Mouse (Mus musculus): ENCODE measurements around the gene Cand2. TPM values are rescaled to one million over a fixed set of nuclear protein-coding genes. Genes with fewer than 3 reads are reported as not detected.

Gene Cand2
- 1 to 10 TPM; 2.5 to 4.7 (median 3.4) TPM for total RNA-seq (2022)

GRCm38 (mm10) chr6:115774501-115774921, at the start of gene Cand2:
Cand2 (plus strand) TSS chr6:115774538.
- DNase-seq (ENCODE audit: low spot score in 2 of 2): no peak

DNA sequence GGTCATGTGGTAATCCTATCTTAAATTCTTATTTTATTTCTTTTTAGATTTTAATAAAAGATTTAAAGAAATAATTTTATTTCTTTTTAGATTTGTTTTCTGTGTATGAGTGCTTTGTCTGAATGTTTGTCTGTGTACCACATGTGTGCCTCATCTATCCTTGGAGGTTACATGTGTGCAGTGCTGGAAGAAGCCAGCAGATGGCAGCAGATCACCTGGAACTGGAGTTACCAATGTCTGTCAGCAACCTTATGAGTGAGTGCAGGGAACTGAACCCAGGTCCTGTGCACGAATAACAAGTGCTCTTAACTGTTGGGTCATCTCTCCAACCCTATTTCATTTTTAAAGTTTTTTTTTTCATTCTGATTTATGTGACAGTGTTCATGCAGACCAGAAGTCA, 47.2 kb upstream of the Cand2 start:
- peak in 1 of 2 experiments; percentile 17 for DNase-seq (ENCODE audit: low spot score in 2 of 2)

DNA sequence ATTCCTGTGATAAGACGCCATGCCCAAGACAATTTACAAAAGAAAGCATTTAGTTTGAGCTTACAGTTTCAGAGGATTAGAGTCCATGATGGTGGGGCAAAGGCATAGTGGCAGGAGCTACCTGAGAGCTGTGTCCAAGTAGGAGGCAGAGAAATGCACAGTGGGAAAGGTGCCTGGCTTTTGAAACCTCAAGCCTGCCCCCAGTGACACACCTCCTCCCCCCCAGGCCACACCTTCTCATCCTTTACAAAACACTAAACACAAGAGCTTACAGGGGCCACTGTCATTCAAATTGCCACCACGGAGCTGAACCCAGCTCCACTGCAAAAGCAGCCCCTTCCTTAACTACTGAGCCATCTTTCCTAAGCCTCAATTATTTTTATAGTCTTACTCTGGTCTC, 46.8 kb upstream of the Cand2 start:
- DNase-seq (ENCODE audit: low spot score in 2 of 2): no peak

DNA sequence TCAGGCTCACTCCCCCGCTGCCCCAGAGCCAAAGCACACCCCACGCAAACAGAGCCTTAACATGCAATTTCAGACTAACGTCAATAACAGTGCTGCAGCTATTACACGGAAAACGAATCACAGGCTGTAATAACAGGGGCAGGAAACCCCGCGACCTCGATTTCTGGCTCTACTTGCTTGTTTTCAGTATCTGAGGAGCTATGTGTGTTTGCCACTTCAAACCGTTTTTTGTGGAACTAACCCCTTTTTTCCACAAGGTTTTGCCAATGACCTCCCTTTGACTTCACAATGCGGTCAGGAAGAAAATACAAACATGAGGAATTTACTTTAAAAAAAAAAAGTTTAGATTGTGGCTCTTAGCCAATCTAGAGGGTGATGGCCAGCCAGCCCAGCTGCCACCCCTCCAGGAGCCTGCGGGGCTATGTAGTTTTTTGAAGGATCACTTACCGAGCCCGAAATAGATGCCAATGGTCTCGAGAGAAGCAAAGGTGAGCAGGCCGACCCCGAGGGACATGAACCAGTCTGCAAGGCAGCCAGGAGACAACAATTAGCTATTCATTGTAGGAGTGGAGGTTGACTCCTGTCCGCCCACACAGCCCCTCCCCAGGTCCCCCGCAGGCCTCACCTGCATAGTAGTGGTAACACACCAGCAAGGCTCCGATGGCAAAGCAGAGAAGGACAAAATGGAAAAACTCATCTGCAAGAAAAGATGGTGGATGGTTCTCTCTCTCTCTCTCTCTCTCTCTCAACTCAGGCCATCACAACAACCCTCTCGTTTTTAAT, 43.6 kb upstream of the Cand2 start:
- DNase-seq (ENCODE audit: low spot score in 2 of 2): no peak

DNA sequence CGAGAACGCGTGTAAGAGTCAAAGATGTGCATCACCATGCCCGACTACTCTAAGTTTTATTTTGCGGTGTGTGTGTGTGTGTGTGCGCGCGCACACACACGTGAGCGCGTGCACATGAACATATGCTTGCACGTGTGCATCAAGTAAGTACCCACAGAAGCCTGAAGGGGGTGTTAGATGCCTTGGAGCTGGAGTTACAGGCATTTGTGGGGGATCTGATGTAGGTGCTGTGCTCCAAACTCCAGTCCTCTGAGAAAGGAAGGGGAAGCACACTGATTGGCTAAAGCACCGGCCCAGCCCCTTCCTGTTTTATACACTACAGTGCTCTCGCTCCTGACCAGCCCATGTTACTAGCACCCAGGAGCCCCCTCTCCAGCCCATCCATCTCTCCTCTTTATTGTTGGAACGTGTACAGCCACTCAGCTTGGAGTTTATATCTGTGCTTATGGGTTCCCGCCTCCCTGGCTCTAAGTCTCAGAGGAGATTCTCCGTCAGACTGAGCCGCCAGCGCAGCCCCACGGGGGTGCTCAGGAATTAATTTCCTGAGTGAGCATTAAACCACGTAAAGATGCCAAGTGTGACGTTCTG, 41.9 kb upstream of the Cand2 start:
- DNase-seq (ENCODE audit: low spot score in 2 of 2): no peak

DNA sequence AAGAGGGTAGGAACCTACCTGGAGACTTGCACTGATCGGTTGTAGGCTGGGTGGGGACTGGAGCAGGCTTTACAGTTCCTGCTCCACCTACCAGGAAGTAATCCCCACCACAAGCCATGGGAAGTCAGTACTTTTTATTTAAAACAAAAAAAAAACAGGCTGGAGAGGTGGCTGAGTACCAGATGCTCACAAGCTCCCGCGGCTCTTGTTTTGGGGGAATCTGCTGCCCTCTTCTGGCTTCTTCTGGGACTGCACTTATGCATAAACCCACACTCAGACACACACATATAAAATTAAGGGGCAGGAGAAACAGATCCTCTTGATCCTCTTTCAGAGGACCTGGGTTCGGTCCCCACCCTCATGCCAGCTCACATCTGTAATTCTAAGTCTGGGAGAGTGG, 39.4 kb upstream of the Cand2 start:
- peak in 1 of 2 experiments; percentile 7 for DNase-seq (ENCODE audit: low spot score in 2 of 2)

DNA sequence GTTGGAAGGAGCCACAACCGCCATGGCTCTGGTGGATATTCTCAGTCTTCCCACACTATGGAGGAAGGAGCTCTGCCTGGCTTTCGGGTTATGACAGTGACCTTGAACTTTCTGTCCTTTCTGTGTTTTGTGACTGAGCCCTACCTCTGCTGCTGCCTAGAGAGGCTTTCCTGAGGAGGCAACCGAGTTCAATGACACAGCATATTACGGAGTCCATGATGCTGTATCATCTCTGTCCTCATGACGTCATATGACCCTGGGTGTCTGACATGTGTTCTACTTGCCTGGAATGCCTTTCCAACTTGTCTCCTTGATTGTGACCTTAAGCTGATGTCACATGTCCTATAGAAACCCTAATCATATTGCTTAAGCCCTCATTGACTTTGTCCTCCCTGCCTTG, 35.3 kb upstream of the Cand2 start:
- DNase-seq (ENCODE audit: low spot score in 2 of 2): no peak

DNA sequence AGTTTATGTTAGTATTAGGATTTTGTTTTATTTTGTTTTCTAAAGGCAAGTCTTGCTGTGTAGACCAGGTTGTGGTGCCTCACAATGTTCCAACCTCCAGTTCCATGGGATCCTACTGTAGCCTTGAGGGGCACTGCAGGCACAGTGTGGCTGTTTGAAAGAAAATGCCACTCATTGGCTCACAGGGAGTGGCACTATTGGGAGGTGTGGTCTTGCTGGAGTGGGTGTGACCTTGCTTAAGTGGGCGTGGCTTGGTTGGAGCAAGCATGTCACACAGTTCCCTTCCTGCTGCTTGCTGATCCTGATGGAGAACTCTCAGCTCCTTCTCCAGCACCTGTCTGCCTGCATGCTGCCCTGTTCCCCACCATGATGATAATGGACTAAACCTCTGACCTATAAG, 30.8 kb upstream of the Cand2 start:
- DNase-seq (ENCODE audit: low spot score in 2 of 2): no peak

GRCm38 (mm10) chr6:115746326-115746725, 28.0 kb upstream of the Cand2 start:
- no peak for DNase-seq (ENCODE audit: low spot score in 2 of 2)

DNA sequence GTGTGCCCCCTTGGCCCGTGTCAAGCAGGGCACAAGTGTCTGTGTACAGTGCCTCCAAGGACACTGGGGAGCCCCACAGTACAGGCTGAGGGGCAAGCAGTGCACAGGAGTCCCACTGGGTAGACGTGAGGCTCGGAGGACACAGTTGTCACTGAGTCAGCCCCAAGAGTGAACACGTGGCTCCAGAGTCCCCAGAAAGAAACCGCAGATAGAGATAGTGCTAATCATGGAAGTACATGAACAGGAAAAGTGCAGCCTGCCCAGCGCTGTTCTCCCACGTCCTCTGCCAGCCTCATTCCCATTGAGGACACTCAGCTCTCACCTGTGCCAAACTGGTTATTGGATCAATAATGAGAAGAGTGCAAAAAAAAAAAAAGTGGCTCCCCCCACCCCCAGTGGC, 18.8 kb upstream of the Cand2 start:
- no peak for DNase-seq (ENCODE audit: low spot score in 2 of 2)

- DNase-seq (ENCODE audit: low spot score in 2 of 2): no peak
Measured at GRCm38 (mm10) chr6:115758981-115759435, 15.3 kb upstream of the Cand2 start.

GRCm38 (mm10) chr6:115759461-115759860, 14.9 kb upstream of the Cand2 start:
- DNase-seq (ENCODE audit: low spot score in 2 of 2): no peak

DNA sequence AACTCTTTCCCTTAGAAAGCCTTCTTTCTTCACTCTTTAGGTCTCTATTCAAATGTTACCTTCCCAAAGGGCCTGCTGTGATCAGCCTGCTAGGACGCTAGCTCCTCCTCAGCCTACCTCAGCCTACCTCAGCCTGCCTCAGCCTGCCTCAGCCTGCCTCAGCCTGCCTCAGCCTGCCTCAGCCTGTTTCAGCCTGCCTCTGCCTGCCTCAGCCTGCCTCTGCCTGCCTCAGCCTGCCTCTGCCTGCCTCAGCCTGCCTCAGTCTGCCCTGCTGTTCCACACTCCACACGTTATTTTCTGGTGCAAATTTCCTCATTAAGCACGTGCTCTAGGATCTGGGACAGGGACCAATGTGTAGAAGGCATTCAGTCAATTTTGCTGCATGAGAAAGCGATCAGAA, 14.2 kb upstream of the Cand2 start:
- no peak for DNase-seq (ENCODE audit: low spot score in 2 of 2)

DNA sequence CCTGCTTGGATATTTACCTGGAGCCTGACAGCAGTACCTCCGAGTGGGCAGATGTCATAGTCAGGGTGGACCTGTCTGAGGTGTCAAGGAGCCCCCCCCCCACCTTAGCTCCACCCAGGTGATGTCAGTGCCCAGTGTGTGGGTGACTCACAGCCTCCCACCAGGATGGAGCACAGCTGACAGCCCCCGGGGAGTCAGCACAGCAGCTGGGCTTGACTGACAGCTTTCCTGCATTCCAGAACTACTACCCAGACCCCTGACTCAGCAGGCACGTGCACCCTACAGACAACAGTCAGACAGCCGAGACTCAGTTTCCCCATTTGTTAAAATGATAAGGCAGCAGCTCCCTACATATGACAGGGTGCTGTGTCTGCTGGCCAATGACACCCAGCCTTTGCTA, 13.4 kb upstream of the Cand2 start:
- no peak for DNase-seq (ENCODE audit: low spot score in 2 of 2)

GRCm38 (mm10) chr6:115761995-115762756, 12.2 kb upstream of the Cand2 start, which contains the start of gene Tmem40:
Tmem40 (minus strand) TSS chr6:115762410.
- no peak for DNase-seq (ENCODE audit: low spot score in 2 of 2)

DNA sequence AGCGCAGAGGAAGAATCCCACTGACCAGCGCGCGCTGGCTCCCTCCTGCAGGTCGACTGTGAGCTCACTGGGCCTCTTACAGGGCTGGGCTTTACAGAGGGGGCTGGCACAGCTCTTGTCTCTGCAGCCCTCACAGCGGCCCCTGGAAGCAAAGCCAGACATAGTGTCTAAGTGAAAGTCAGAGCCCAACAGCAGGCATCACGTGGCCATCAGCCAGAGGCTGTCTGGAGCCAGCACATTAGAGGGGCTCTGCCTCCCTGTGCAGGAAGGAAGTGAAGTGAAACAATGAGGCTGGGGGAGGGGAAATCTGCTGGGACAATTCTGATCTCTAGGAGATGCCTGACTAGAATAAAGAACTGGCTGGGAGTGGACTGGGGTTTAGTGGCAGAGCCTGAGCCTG, 10.2 kb upstream of the Cand2 start:
- DNase-seq (ENCODE audit: low spot score in 2 of 2): no peak

GRCm38 (mm10) chr6:115767357-115767756, 7.0 kb upstream of the Cand2 start:
- DNase-seq (ENCODE audit: low spot score in 2 of 2): no peak

GRCm38 (mm10) chr6:115768207-115768606, 6.1 kb upstream of the Cand2 start:
- DNase-seq (ENCODE audit: low spot score in 2 of 2): no peak

DNA sequence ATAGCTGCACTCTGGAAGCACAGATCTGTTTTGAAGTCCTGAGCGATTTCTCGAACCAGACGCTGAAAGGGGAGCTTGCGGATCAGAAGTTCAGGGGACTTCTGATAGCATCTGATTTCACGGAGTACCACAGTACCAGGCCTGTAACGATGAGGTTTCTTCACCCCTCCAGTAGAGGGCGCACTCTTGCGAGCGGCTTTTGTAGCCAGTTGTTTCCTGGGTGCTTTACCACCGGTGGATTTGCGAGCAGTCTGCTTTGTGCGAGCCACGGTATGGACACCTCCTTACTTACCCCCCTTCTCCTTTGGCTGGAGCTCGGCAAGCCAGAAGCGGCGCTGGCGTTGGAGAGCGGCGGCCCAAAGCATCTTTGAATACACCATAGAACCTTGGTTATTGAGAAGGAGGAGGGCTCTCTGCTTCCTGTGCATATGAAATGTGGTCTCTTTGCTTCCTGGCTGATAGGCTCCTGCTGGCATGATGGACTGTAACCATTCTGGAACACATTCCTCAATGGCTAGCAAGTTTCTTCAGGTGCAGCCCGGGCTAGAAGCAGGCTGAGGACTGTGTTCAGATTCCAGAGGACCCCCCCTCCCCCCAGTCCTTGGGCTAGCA, 4.2 kb upstream of the Cand2 start:
- DNase-seq (ENCODE audit: low spot score in 2 of 2): no peak

DNA sequence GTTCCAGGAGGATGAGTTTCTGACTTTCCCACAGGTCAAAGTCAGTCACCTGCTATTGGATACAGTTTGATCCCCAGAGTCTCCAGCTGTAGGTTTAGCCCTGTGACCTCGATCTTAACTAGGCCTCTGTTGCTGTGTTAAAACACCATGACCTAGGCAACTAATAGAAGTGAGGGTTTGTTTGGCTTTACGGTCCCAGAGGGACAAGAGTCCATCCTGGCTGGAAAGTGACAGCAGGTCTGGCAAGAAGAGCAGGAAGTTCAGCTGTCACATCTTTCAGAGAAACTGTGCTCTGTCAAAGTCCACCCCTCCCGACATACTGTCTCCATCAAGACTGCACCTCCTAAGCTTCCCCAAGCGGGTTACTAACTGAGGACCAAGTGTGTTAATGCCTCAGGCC, 3.5 kb upstream of the Cand2 start:
- DNase-seq (ENCODE audit: low spot score in 2 of 2): no peak

DNA sequence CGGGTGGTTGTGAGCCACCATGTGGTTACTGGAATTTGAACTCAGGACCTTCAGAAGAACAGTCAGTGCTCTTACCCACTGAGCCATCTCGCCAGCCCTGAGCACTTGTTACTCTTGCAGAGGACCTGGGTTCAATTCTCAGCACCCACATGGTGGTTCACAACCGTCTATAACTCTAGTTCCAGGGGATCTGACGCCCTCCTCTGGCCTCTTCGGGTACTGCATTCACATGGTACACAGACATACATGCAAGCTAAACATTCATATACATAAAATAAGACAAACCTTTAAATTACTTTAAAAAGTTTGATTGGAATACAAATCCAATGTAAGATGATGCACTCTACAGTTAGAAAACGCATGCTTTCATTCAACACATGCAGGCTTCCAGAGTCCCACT, 2.1 kb upstream of the Cand2 start:
- no peak for DNase-seq (ENCODE audit: low spot score in 2 of 2)

DNA sequence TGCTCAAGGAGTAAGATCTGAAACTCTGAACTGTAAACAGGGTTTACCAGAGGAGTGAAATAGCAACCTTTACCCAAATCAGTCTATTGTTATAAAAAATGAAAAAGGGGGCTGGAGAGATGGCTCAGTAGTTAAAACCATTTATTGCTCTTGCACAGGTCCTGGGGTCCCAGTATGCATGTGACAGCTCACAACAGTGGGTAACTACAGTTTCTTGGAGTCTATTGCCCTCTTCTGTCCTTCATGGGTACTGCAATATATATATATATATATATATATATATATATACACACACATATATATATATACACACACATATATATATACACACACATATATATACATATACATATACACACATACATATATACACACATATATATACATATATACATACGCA, 1.7 kb upstream of the Cand2 start:
- no peak for DNase-seq (ENCODE audit: low spot score in 2 of 2)

All from layer of hippocampus, adult 8-10 months (tissue).